Mouse (Mus musculus) hindbrain, embryonic 11.5 days (tissue): ENCODE measurements around the gene Olfr718-ps1. TPM values are rescaled to one million over a fixed set of nuclear protein-coding genes. Genes with fewer than 3 reads are reported as not detected.

Experiments
- ATAC-seq: fragments of 200-750 bp; cut with Nextera tagmentation; 2 replicates; pipeline ENCODE4 v1.8.0; 2017; ENCODE audit warnings: mild to moderate bottlenecking, moderate TSS enrichment, moderate library complexity; ENCODE audit not compliant: low FRiP score
- DNase-seq: peaks from one replicate; pipeline ENCODE4 v3.0.0-alpha.2; 2015; ENCODE audit warnings: low spot score
- H3K27ac ChIP-seq: fragments of 300-500 bp; sonication (generic); 2 replicates; pipeline ENCODE4 v1.5.1; 2014; ENCODE audit warnings: mild to moderate bottlenecking, low read depth, low read length
- H3K27me3 ChIP-seq: fragments of 300-500 bp; sonication (generic); 2 replicates; pipeline ENCODE4 v1.6.1; 2014; ENCODE audit warnings: mild to moderate bottlenecking, low read length, moderate library complexity, mixed read lengths; ENCODE audit not compliant: control insufficient read depth, insufficient read depth
- H3K36me3 ChIP-seq: fragments of 300-500 bp; sonication (generic); 2 replicates; pipeline ENCODE4 v1.6.1; 2014; ENCODE audit warnings: mild to moderate bottlenecking, low read length, moderate library complexity, mixed read lengths; ENCODE audit not compliant: control insufficient read depth, insufficient read depth
- H3K4me1 ChIP-seq: fragments of 300-500 bp; sonication (generic); replicated peaks from 2 replicates; pipeline ENCODE4 v1.6.1; 2014; ENCODE audit warnings: low read length, mixed read lengths; ENCODE audit not compliant: control insufficient read depth, insufficient read depth
- H3K4me2 ChIP-seq: fragments of 300-500 bp; sonication (generic); replicated peaks from 2 replicates; pipeline ENCODE4 v1.6.1; 2014; ENCODE audit warnings: mild to moderate bottlenecking, low read depth, low read length
- H3K4me3 ChIP-seq: fragments of 300-500 bp; sonication (generic); 2 replicates; pipeline ENCODE4 v1.5.1; 2014; ENCODE audit warnings: low read depth, low read length
- H3K9ac ChIP-seq: fragments of 300-500 bp; sonication (generic); 2 replicates; pipeline ENCODE4 v1.6.1; 2014; ENCODE audit warnings: low read depth, low read length
- H3K9me3 ChIP-seq: fragments of 300-500 bp; sonication (generic); 2 replicates; pipeline ENCODE4 v1.6.1; 2016; ENCODE audit warnings: low read length; ENCODE audit not compliant: control insufficient read depth
- WGBS: fragments of 180-500 bp; shearing (Covaris S2); extraction: QIAGEN DNeasy Blood & Tissue Kit; methylation state at CpG from one replicate; pipeline ENCODE4 v1.1.7; 2014; 5-methylcytosine and 5-hydroxymethylcytosine counted together
- polyA plus RNA-seq: library from polyadenylated mRNA; unstranded; fragments of >200 nt; fragmentation: Nextera tagmentation; extraction: Ambion mirVana; gene quantifications from 2 replicates; pipeline ENCODE4 v1.2.1, GENCODE M21; 2014

The Olfr718-ps1 gene
- polyA plus RNA-seq, 1 experiment from 2014 or later = not detected

DNA sequence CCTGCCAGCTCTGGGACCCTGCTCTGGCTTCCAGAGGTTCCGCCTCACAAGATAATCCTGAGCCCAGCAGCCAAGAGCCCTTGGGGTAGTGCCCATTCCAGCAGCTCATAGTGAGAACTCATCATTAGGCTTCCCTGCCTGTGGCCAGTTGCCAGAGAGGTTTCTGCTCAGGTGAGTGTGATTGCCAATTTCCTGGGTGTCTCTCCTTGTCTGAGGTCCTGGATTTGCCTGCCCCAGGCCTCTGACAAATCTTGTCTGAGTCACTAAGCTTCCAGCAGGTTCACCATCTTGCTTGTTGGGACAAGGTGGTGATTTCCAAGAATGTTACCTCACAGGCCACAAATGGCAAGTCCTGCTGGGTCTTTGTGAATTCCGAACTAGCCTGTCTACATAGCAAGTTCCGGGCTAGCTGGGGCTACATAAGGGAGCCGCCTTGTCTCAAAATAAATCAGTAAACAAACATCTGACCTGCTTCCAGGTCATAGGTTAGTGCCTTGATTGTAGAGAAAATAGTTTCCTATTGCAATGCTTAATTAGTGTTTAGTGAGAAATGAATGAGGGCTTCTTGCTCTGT, 22.5 kb downstream of the Olfr718-ps1 start:
- Histone ChIP-seq H3K9ac (no peak overlapping the region), H3K4me1 (no peaks in the 10 kb centered on the region), H3K4me3 (no peak overlapping the region), H3K27ac (no peak overlapping the region), H3K36me3 (no peaks in the 10 kb centered on the region), H3K4me2 (no peak overlapping the region), H3K9me3 (no peaks in the 10 kb centered on the region), H3K27me3 (no peaks in the 10 kb centered on the region)
- ATAC-seq (no peak), DNase-seq (no peak)
- WGBS = 77% methylated on average over 4 of the region's 4 CpGs

DNA sequence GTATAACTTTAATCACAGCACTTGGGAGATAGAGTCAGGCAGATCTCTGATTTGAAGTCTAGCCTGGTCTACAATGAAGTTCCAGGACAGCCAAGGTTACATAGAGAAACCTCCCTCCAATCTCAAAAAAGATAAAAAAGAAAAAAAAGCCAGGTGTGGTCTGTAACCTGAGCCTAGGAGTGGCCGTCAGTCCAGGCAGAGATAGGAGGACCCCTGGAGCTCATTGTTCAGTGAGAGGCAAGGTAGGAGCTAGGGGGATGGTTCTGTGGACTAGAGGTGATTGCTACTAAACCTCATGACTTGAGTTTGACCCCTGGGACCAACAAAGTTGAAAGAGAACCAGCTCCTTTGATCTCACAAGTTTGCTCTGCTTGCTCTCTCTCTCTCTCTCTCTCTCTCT, 24.7 kb downstream of the Olfr718-ps1 start:
- Histone ChIP-seq H3K27me3 (no peaks in the 10 kb centered on the region), H3K36me3 (no peaks in the 10 kb centered on the region), H3K9ac (no peak overlapping the region), H3K4me2 (no peak overlapping the region), H3K4me1 (no peaks in the 10 kb centered on the region), H3K4me3 (no peak overlapping the region), H3K9me3 (no peaks in the 10 kb centered on the region), H3K27ac (no peak overlapping the region)
- 25% methylated on average over 1 of the region's 1 CpGs for WGBS
- ATAC-seq (no peak), DNase-seq (no peak)

DNA sequence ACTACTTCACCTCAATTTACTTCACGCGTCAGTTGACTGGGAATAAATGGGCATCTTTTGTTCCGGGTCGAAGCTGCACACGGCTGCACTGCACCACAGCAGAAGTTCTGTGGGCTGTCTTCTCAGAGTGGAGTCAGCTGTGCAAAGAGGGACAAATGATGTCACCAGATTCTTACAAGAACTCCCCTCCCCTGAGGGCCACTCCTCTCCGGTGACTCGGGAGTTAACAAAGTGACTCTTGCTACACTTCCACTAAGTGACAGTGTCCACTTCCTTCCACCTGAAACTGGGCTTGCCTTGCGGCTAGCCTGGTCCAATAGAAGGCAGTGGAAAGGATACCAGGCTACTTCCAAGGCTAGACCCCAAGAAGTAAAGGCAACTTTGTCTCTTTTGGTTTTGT, 25.3 kb downstream of the Olfr718-ps1 start:
- ATAC-seq = no peak
- no peaks in the 10 kb centered on the region for H3K27me3 ChIP-seq
- no peak overlapping the region for H3K9ac ChIP-seq
- no peaks in the 10 kb centered on the region for H3K36me3 ChIP-seq
- no peaks in the 10 kb centered on the region for H3K4me1 ChIP-seq
- H3K4me2 ChIP-seq = no peak overlapping the region
- no peak overlapping the region for H3K27ac ChIP-seq
- DNase-seq = no peak
- no peaks in the 10 kb centered on the region for H3K9me3 ChIP-seq
- 84% methylated on average over 8 of the region's 8 CpGs for WGBS
- H3K4me3 ChIP-seq = no peak overlapping the region

DNA sequence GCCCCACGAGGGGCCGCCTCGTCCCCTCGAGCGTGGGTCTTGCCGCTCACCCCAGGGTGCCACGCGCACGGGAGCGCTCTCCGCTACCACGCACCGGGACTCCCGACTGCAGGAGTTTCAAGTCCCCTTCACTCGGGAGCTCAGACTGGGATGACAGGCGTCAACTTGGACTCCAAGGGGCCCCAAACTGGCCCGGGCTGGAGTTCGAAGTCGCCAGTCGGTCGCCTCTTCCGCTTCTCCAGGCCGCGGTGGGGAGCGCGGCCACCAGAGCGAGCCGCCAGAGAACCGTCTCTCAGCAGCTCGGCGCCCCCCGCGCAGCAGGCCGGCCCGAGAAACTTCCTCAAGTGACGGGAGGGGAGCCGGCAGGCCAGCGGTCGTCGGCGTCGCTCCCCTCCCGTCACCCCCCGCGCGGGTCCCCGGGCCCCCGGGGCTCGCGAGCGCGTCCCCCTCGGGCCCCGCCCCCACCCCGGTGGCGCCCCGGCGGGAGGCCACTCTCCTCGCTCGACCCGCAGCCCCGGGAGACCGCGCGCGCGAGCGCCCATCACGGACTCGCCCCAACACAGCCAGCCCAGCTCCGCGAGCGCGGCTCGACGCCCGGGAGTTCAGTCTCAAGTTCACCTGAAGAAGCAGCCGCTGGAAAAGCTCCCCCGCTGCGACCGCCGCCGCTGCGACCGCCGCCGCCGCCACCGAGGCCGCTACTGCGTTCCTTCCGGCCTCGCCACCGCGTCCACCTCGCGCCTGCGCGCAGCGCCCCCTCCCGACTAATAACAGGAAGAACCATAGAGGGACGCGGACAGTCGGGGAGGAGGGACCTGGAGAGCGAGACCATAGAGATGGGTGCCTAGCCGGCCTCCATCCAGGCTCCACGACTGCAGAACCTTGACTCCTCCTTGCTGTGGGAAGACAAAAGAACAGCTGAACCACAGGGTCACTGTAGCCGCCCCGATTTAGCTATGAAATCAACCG, 34.8 kb downstream of the Olfr718-ps1 start, which contains the start of gene Rnf216:
TSS of gene Rnf216 (minus strand) at position 714 of the 966 bp plus-strand sequence.
- peak within 1 kb of the TSS; percentile 92 for H3K4me2 ChIP-seq
- DNase-seq (peak; percentile 94), ATAC-seq (peak; percentile 96)
- WGBS = 1% methylated on average over 100 of the region's 110 CpGs
- H3K9ac ChIP-seq = peak within 1 kb of the TSS; percentile 92
- H3K9me3 ChIP-seq = no peaks in the 10 kb centered on the region
- H3K4me3 ChIP-seq = peak within 1 kb of the TSS; percentile 94
- H3K36me3 ChIP-seq = no peaks in the 10 kb centered on the region
- H3K4me1 ChIP-seq = no peaks in the 10 kb centered on the region
- no peaks in the 10 kb centered on the region for H3K27me3 ChIP-seq
- H3K27ac ChIP-seq = peak within 1 kb of the TSS; percentile 88

DNA sequence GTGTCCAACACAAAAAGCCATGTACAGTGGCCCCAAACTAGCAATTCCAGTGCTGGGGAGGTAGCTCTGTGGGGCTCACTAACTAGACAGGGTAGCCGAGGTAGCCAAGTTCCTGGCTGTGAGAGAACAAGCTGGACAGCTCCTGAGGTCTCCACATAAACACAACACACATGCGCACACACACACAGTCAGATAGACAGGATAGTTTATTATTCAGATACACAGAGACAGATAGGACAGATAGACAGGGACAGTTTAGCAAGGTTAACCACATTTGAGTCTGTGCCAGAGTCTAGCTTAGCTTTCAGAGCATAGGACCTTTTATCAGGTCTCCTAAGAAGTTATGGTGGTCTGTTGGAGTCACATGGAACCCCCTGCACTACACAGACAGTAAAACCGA, 40.5 kb downstream of the Olfr718-ps1 start:
- H3K9me3 ChIP-seq = no peaks in the 10 kb centered on the region
- no peak overlapping the region for H3K27ac ChIP-seq
- no peak overlapping the region for H3K4me3 ChIP-seq
- 97% methylated on average over 3 of the region's 3 CpGs for WGBS
- H3K9ac ChIP-seq = no peak overlapping the region
- DNase-seq = no peak
- no peak for ATAC-seq
- no peaks in the 10 kb centered on the region for H3K27me3 ChIP-seq
- H3K36me3 ChIP-seq = no peaks in the 10 kb centered on the region
- no peaks in the 10 kb centered on the region for H3K4me1 ChIP-seq
- H3K4me2 ChIP-seq = no peak overlapping the region

DNA sequence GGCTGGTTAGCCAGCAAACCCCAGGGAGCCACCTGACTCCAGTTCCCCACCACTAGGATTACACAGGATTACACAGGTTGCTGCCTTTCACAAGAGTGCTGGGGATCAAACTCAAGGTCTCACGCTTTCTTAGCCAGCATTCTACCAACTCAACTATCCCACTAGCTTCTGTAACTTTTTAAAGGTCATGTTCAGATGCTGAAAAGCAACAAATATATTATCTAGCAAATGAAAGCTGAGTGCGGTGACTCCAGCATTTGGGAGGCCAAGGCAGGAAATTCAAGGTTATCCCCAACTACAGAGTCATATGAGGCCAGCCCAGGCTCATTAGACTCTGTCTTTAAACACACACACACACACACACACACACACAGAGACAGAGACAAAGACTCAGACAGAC, 44.1 kb downstream of the Olfr718-ps1 start:
- Histone ChIP-seq H3K27ac (no peak overlapping the region), H3K4me3 (no peak overlapping the region), H3K27me3 (no peaks in the 10 kb centered on the region), H3K4me2 (no peak overlapping the region), H3K9ac (no peak overlapping the region), H3K36me3 (no peaks in the 10 kb centered on the region), H3K4me1 (no peaks in the 10 kb centered on the region), H3K9me3 (no peaks in the 10 kb centered on the region)
- 96% methylated on average over 2 of the region's 2 CpGs for WGBS
- DNase-seq (no peak), ATAC-seq (no peak)

DNA sequence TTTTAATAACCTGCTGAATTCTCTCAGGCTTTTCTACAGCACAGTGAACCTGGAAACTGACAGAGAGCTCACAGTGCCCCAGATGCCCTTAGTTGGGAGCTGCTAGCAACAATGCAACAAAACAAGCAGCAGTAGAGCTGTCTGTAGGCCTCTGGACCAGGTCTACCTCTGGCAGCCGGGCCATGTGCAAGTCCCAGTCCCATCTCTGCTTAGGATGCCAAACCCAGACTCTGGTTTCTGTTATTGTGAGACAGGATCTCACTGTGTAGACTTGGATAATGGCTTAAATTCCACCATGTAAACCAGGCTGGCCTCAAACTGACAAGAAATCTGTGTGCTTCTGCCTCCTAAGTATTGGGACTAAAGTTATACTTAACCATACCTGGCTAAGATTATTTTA, 45.8 kb downstream of the Olfr718-ps1 start:
- no peaks in the 10 kb centered on the region for H3K36me3 ChIP-seq
- H3K4me2 ChIP-seq = no peak overlapping the region
- no peaks in the 10 kb centered on the region for H3K27me3 ChIP-seq
- no peak overlapping the region for H3K4me3 ChIP-seq
- no peak for DNase-seq
- H3K9ac ChIP-seq = no peak overlapping the region
- H3K9me3 ChIP-seq = no peaks in the 10 kb centered on the region
- no peaks in the 10 kb centered on the region for H3K4me1 ChIP-seq
- no peak for ATAC-seq
- 89% methylated on average over 1 of the region's 1 CpGs for WGBS
- no peak overlapping the region for H3K27ac ChIP-seq

DNA sequence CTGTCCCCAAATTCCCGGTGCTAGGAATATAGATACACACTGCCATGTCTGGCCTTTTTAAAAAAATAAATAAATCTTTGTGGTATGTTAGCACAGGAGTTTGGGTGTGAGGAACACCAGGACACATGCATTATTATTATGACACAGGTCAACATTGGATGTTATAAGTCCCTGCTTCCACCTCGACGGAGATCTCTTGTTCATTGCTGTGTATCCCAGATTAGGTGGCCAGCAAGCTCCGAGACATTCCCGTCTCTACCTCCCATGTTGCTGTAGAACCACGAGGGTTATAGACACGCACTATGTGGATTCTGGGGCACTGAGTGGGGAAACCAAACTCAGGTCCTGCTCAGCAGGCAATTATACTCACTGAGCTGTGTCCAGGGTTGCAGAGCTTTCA, 52.1 kb downstream of the Olfr718-ps1 start:
- DNase-seq (no peak), ATAC-seq (no peak)
- no peaks in the 10 kb centered on the region for H3K9me3 ChIP-seq
- no peaks in the 10 kb centered on the region for H3K27me3 ChIP-seq
- no peak overlapping the region for H3K9ac ChIP-seq
- H3K4me3 ChIP-seq = no peak overlapping the region
- no peak overlapping the region for H3K4me2 ChIP-seq
- WGBS = 94% methylated on average over 7 of the region's 7 CpGs
- H3K36me3 ChIP-seq = no peaks in the 10 kb centered on the region
- no peaks in the 10 kb centered on the region for H3K4me1 ChIP-seq
- H3K27ac ChIP-seq = no peak overlapping the region

DNA sequence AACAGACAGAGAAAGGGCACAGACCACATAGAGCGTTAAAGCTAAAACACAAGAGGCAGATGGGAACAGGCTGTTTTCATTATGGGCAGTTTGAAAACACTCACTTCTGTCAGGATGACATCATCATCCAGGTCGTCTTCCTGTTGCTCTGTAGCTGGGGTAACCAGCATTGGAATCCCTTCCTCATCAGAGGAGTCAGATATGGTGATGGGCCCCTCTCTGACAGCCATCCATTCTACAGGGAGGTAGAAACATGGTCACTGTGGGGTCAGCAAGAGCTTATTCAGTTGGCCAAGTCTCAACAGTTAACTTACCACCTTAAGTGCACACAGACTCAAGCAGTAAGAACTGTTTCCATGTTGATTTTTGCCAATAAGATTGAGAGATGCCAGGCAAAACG, 54.5 kb downstream of the Olfr718-ps1 start:
- Histone ChIP-seq H3K4me1 (no peaks in the 10 kb centered on the region), H3K27me3 (no peaks in the 10 kb centered on the region), H3K9ac (no peak overlapping the region), H3K36me3 (0 out of 2 replicates have a peak, but pooled peaks cover 6% of the 10 kb centered on the region), H3K27ac (no peak overlapping the region), H3K4me2 (no peak overlapping the region), H3K4me3 (no peak overlapping the region), H3K9me3 (no peaks in the 10 kb centered on the region)
- WGBS = 68% methylated on average over 3 of the region's 3 CpGs
- DNase-seq (no peak), ATAC-seq (no peak)
